Mouse (Mus musculus): ENCODE results near the gene Tepsin. TPM values are rescaled to one million over a fixed set of nuclear protein-coding genes. Genes with fewer than 3 reads are reported as not detected.

The Tepsin gene
- polyA plus RNA-seq, 1 experiment from 2014 or later: 21.1 TPM

DNA sequence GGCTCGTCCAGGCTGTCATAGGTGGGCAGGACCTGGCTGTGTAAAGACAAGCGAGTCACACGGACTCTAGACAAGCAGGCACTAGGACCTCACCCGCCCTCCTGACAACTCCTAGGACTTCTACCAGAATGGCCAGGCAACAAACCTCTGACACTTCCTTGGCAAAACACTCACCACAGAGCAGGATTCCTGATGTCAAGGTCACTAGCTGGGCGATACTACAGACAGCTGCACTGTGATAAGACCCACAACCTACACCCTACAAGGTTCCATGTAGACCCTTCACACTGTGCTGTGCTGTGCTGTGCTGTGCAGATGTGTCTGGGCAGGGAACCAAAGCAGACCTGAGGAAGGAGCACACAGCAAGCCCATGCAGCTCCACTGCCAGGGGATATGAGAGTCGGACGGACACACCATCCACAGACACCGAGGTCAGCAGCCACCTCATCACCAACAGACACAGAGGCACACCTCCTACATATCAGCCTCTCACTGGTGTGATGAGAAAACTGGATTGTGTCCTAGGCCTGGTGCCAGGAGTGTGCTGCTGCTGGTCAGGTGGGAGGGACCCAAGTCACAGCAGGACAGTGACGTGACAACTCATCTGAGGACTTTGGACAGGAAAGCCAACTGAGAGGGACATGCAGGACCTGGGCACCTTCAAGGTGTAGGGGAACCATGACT is 36.5 kb upstream of the Tepsin start:
- H3K4me3 ChIP-seq (ENCODE audit: low read length): no peak overlapping the region
- H3K27me3 ChIP-seq (replicated peaks; ENCODE audit: control insufficient read depth, insufficient read depth, low read length): no peaks in the 10 kb centered on the region
- H3K9me3 ChIP-seq (ENCODE audit: control insufficient read depth, low read length): no peaks in the 10 kb centered on the region
- no peak overlapping the region for H3K4me2 ChIP-seq (ENCODE audit: low read depth, low read length)
- 81% methylated on average over 9 of the region's 9 CpGs for WGBS
- H3K27ac ChIP-seq (ENCODE audit: low read length): no peak overlapping the region
- peak overlapping the region; percentile 33; the same call in 1 of the 2 replicates for H3K9ac ChIP-seq (ENCODE audit: low read depth, low read length)
- peak; percentile 47 for ATAC-seq
- peaks cover 35% of the 10 kb centered on the region for H3K4me1 ChIP-seq (ENCODE audit: control insufficient read depth, insufficient read depth, low read length)
- peaks cover 15% of the 10 kb centered on the region; the same call in 1 of the 2 replicates for H3K36me3 ChIP-seq (ENCODE audit: control insufficient read depth, insufficient read depth, low read length)

DNA sequence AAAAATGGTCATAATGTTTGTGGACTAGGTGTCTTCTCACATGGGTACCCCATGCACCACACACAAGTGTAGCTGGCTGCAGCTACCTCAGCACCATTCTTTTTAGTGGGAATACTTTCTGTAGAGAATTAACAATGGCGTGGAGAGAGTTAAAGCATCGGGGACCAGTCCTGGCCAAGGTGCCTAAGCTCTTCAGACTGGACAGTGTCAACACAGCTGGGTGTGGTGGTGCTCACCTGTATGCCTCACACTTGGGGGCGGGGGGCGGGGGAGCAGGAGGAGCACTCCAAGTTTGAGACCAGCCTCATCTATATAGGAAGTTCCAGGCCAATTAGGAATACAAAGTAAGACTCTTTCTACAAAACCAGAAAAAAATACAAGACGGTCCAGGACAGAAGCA is 35.6 kb upstream of the Tepsin start:
- H3K9me3 ChIP-seq (ENCODE audit: control insufficient read depth, low read length): no peaks in the 10 kb centered on the region
- H3K27me3 ChIP-seq (replicated peaks; ENCODE audit: control insufficient read depth, insufficient read depth, low read length): no peaks in the 10 kb centered on the region
- ATAC-seq: no peak
- no peak overlapping the region for H3K9ac ChIP-seq (ENCODE audit: low read depth, low read length)
- peaks cover 35% of the 10 kb centered on the region for H3K4me1 ChIP-seq (ENCODE audit: control insufficient read depth, insufficient read depth, low read length)
- 85% methylated on average over 5 of the region's 5 CpGs for WGBS
- H3K27ac ChIP-seq (ENCODE audit: low read length): no peak overlapping the region
- H3K4me3 ChIP-seq (ENCODE audit: low read length): no peak overlapping the region
- H3K4me2 ChIP-seq (ENCODE audit: low read depth, low read length): no peak overlapping the region
- peaks cover 20% of the 10 kb centered on the region for H3K36me3 ChIP-seq (ENCODE audit: control insufficient read depth, insufficient read depth, low read length)

DNA sequence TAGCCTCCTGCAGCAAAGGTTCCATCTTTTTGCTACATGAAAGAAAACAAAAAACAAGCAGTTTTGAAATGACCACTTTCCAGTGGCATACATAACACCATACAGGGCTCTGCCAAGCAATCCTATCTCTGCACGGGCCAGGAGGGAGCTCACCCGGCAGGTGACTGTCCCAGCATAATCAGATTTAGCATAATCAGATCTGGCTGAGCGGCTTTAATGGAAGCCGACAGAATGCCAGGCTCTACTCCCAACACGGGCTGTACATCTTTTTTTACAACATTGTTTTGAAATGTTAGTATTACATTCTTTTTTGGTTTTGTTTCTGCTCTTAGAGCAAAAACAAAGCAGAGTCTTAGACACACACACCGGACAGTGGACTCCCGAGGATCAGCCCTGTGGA is 30.8 kb upstream of the Tepsin start:
- Histone ChIP-seq H3K36me3 (ENCODE audit: control insufficient read depth, insufficient read depth, low read length) (peaks cover 13% of the 10 kb centered on the region), H3K27ac (ENCODE audit: low read length) (no peak overlapping the region), H3K4me3 (ENCODE audit: low read length) (no peak overlapping the region), H3K4me1 (ENCODE audit: control insufficient read depth, insufficient read depth, low read length) (0 out of 2 replicates have a peak, but pooled peaks cover 6% of the 10 kb centered on the region), H3K9ac (ENCODE audit: low read depth, low read length) (no peak overlapping the region), H3K4me2 (ENCODE audit: low read depth, low read length) (no peak overlapping the region), H3K27me3 (replicated peaks; ENCODE audit: control insufficient read depth, insufficient read depth, low read length) (no peaks in the 10 kb centered on the region), H3K9me3 (ENCODE audit: control insufficient read depth, low read length) (no peaks in the 10 kb centered on the region)
- 75% methylated on average over 7 of the region's 7 CpGs for WGBS
- no peak for ATAC-seq

DNA sequence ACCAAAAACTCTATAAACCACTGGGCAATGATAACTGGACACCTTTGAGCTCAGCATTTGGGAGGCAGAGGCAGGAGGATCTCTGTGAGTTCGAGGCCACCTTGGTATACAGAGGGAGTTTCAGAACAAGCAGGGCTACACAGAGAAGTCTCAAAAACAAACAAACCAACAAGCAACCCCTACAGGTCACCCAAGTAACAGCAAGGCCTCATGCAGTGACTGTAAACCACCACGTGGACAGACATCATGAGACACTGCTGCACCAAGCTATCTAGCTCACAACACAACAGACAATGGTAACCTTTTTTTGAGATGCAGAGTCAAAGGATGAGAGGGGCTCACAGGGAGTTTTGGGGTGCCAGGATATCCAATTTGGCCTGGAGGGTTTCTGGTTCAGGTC is 28.3 kb upstream of the Tepsin start:
- Histone ChIP-seq H3K4me2 (ENCODE audit: low read depth, low read length) (no peak overlapping the region), H3K4me3 (ENCODE audit: low read length) (no peak overlapping the region), H3K27ac (ENCODE audit: low read length) (no peak overlapping the region), H3K9ac (ENCODE audit: low read depth, low read length) (no peak overlapping the region), H3K9me3 (ENCODE audit: control insufficient read depth, low read length) (no peaks in the 10 kb centered on the region), H3K4me1 (ENCODE audit: control insufficient read depth, insufficient read depth, low read length) (0 out of 2 replicates have a peak, but pooled peaks cover 6% of the 10 kb centered on the region), H3K36me3 (ENCODE audit: control insufficient read depth, insufficient read depth, low read length) (peaks cover 5% of the 10 kb centered on the region), H3K27me3 (replicated peaks; ENCODE audit: control insufficient read depth, insufficient read depth, low read length) (no peaks in the 10 kb centered on the region)
- no peak for ATAC-seq
- WGBS: 89% methylated on average over 2 of the region's 2 CpGs

DNA sequence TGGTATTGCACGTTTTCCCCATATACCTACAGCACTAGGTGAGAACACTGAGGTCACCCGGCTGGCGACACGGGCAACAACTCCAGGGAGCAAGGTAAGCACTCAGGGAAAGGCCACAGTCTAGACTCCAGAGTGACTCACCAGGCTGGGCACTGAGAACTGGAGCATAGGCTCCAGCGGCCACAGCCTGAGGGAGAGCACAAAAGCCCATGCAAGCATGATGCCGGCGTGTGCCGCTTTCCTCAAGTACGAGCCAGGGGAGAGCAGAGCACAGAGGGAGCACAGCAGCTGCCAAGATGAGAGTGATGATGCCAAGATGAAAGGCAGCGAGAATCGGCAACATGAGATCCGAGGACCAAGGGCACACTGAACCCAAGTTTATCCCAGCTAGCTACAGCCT is 23.6 kb upstream of the Tepsin start:
- H3K4me1 ChIP-seq (ENCODE audit: control insufficient read depth, insufficient read depth, low read length): 0 out of 2 replicates have a peak, but pooled peaks cover 7% of the 10 kb centered on the region
- no peaks in the 10 kb centered on the region for H3K27me3 ChIP-seq (replicated peaks; ENCODE audit: control insufficient read depth, insufficient read depth, low read length)
- ATAC-seq: no peak
- H3K27ac ChIP-seq (ENCODE audit: low read length): no peak overlapping the region
- H3K9me3 ChIP-seq (ENCODE audit: control insufficient read depth, low read length): no peaks in the 10 kb centered on the region
- no peak overlapping the region for H3K4me2 ChIP-seq (ENCODE audit: low read depth, low read length)
- WGBS: 83% methylated on average over 12 of the region's 12 CpGs
- H3K36me3 ChIP-seq (ENCODE audit: control insufficient read depth, insufficient read depth, low read length): peaks cover 18% of the 10 kb centered on the region
- no peak overlapping the region for H3K9ac ChIP-seq (ENCODE audit: low read depth, low read length)
- H3K4me3 ChIP-seq (ENCODE audit: low read length): no peak overlapping the region

DNA sequence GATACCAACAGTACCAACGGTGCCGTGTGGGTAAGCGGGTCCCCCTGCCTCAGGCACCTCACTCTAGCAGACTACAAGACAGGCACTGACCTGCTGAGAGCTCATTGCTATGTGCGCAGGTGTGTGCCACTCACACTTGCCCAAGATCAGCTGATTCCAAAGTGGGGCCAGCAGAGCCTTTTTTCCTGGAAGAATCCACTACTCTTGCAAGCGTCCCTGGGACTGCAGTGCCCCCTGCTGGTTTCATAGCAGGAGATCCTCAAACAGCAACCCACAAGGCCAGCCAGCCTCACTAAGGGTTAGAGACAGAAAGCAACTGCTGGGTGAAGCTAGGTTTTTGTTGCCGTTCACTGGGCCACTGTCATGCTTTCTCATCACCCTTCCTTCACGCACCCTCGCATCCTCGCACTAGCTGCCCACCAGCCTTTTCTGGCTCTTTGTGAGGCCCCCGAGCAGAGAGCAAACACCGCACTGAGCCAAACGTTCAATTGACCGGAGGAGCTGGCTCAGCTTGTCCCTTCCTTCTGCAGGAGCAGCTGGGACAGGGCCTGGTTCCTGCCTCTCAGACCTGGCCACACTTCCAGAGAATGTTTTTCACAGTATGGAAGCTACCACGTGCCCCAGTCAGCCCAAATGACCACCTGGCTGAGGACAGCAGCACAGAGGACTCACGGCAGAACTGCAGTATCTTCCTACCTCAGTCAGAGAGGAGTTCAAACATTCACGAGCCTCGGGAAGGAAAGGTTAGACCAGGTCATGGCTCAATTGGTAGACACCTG is 22.3 kb upstream of the Tepsin start:
- 0 out of 2 replicates have a peak, but pooled peaks cover 7% of the 10 kb centered on the region for H3K4me1 ChIP-seq (ENCODE audit: control insufficient read depth, insufficient read depth, low read length)
- H3K36me3 ChIP-seq (ENCODE audit: control insufficient read depth, insufficient read depth, low read length): peaks cover 18% of the 10 kb centered on the region
- no peak overlapping the region for H3K4me3 ChIP-seq (ENCODE audit: low read length)
- peak; percentile 59 for ATAC-seq
- no peaks in the 10 kb centered on the region for H3K27me3 ChIP-seq (replicated peaks; ENCODE audit: control insufficient read depth, insufficient read depth, low read length)
- no peaks in the 10 kb centered on the region for H3K9me3 ChIP-seq (ENCODE audit: control insufficient read depth, low read length)
- no peak overlapping the region; the same call in 1 of the 2 replicates for H3K9ac ChIP-seq (ENCODE audit: low read depth, low read length)
- no peak overlapping the region for H3K4me2 ChIP-seq (ENCODE audit: low read depth, low read length)
- WGBS: 80% methylated on average over 17 of the region's 17 CpGs
- H3K27ac ChIP-seq (ENCODE audit: low read length): no peak overlapping the region

DNA sequence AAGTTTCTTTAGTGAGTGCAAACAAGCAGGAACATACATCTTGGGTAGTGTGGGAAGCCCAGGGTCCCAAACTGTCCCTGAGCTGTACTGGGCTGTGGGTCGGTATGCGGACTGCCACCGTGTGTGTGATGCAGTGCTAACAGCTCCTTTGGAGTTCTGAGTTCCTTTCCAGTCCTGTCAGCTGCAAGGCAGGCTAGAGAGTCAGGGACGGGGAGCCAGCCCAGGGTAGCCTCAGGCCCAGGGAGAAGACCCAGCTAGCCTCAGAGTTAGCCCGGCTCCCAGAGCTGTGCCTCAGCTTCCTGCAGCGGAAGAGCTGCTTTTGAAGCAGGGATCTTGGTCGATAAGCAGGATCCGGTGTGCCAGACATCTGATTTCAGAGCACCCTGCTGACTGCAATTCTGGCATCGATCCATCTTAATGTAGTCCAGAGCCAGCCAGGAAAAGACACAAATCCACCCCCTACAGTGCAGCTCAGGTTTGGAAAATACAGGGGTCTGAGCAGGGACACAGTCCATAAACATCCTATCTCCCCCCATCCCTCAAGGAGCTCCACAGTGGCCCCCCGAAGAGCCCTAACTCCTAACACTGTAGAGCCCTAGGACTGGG is 21.5 kb upstream of the Tepsin start:
- Histone ChIP-seq H3K4me3 (ENCODE audit: low read length) (no peak overlapping the region), H3K27ac (ENCODE audit: low read length) (no peak overlapping the region), H3K36me3 (ENCODE audit: control insufficient read depth, insufficient read depth, low read length) (peaks cover 18% of the 10 kb centered on the region), H3K4me1 (ENCODE audit: control insufficient read depth, insufficient read depth, low read length) (0 out of 2 replicates have a peak, but pooled peaks cover 7% of the 10 kb centered on the region), H3K27me3 (replicated peaks; ENCODE audit: control insufficient read depth, insufficient read depth, low read length) (no peaks in the 10 kb centered on the region), H3K9ac (ENCODE audit: low read depth, low read length) (no peak overlapping the region), H3K9me3 (ENCODE audit: control insufficient read depth, low read length) (no peaks in the 10 kb centered on the region), H3K4me2 (ENCODE audit: low read depth, low read length) (no peak overlapping the region)
- no peak for ATAC-seq
- WGBS: 82% methylated on average over 10 of the region's 10 CpGs

DNA sequence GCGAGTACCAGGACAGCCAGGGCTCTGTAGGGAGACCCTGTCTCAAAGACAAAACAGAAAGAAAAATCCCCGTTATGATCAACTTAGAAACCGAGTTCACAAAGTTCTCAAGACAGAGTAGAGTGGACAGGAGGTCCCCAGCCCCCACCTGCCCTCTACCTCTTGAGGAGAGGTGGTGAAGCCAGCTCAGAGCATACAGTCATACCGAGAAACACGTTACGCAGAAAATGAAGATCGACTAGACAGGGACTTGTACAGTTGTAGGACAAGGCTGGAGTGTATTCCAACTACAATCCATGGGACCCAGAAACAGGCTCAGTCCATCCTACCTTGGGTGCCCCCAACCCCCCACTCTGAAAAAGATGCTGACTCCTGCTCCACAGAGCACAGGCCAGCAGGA is 20.6 kb upstream of the Tepsin start:
- H3K4me2 ChIP-seq (ENCODE audit: low read depth, low read length): no peak overlapping the region
- H3K9me3 ChIP-seq (ENCODE audit: control insufficient read depth, low read length): no peaks in the 10 kb centered on the region
- H3K4me3 ChIP-seq (ENCODE audit: low read length): no peak overlapping the region
- no peak overlapping the region for H3K27ac ChIP-seq (ENCODE audit: low read length)
- no peak overlapping the region for H3K9ac ChIP-seq (ENCODE audit: low read depth, low read length)
- no peak for ATAC-seq
- 95% methylated on average over 7 of the region's 7 CpGs for WGBS
- 0 out of 2 replicates have a peak, but pooled peaks cover 7% of the 10 kb centered on the region for H3K4me1 ChIP-seq (ENCODE audit: control insufficient read depth, insufficient read depth, low read length)
- peaks cover 22% of the 10 kb centered on the region for H3K36me3 ChIP-seq (ENCODE audit: control insufficient read depth, insufficient read depth, low read length)
- no peaks in the 10 kb centered on the region for H3K27me3 ChIP-seq (replicated peaks; ENCODE audit: control insufficient read depth, insufficient read depth, low read length)

DNA sequence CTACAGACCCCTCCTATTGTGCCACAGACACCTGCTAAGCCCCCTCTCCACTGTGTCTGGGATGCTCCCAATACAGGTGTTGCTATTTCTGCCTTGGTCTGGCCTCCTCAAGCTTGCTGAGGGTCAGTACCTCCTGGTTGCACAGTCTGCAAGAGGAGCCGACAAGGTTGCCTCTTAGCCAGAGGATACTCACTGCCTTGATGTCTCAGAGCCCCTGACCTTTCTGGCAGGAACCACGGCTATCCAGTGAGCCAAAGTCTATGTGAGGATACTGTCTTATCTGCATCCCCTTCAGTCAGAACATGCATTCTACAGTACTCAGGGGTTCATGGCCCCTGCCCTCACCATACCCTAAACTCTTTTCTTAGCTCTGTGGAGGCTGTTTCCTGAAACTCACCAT is 19.1 kb upstream of the Tepsin start:
- 92% methylated on average over 2 of the region's 2 CpGs for WGBS
- Histone ChIP-seq H3K4me2 (ENCODE audit: low read depth, low read length) (no peak overlapping the region), H3K27me3 (replicated peaks; ENCODE audit: control insufficient read depth, insufficient read depth, low read length) (no peaks in the 10 kb centered on the region), H3K4me3 (ENCODE audit: low read length) (no peak overlapping the region), H3K4me1 (ENCODE audit: control insufficient read depth, insufficient read depth, low read length) (0 out of 2 replicates have a peak, but pooled peaks cover 7% of the 10 kb centered on the region), H3K27ac (ENCODE audit: low read length) (no peak overlapping the region), H3K9me3 (ENCODE audit: control insufficient read depth, low read length) (no peaks in the 10 kb centered on the region), H3K9ac (ENCODE audit: low read depth, low read length) (no peak overlapping the region), H3K36me3 (ENCODE audit: control insufficient read depth, insufficient read depth, low read length) (peaks cover 22% of the 10 kb centered on the region)
- ATAC-seq: no peak

All from intestine, embryonic 16.5 days (tissue).